Mouse (Mus musculus): ENCODE measurements around the gene Gm49369. TPM values are rescaled to one million over a fixed set of nuclear protein-coding genes. Genes with fewer than 3 reads are reported as not detected.
A peak's percentile ranks its signal among the peaks of the same experiment; 100 is the strongest.

The Gm49369 gene
- polyA plus RNA-seq, 1 experiment from 2014 or later, result 0.46 TPM

GRCm38 (mm10) chr7:142354661-142355233 lies 27.7 kb downstream of the Gm49369 start:
- no peaks in the 10 kb centered on the region for H3K9me3 ChIP-seq (ENCODE audit: control insufficient read depth, low read length)
- H3K36me3 ChIP-seq (ENCODE audit: control insufficient read depth, insufficient read depth, low read length), result no peaks in the 10 kb centered on the region
- WGBS, result 56% methylated on average over 8 of the region's 8 CpGs
- H3K4me3 ChIP-seq (ENCODE audit: low read depth, low read length), result no peak overlapping the region
- H3K27me3 ChIP-seq (replicated peaks; ENCODE audit: control insufficient read depth, insufficient read depth, low read length), result no peaks in the 10 kb centered on the region
- H3K9ac ChIP-seq (ENCODE audit: low read depth, low read length), result no peak overlapping the region
- H3K4me2 ChIP-seq (ENCODE audit: low read depth, low read length), result no peak overlapping the region
- ATAC-seq (ENCODE audit: low read depth) (no peak), DNase-seq (ENCODE audit: low spot score) (no peak)
- no peaks in the 10 kb centered on the region for H3K4me1 ChIP-seq (ENCODE audit: control insufficient read depth, insufficient read depth, low read length)
- no peak overlapping the region for H3K27ac ChIP-seq (replicated peaks; ENCODE audit: low read depth, low read length)

DNA sequence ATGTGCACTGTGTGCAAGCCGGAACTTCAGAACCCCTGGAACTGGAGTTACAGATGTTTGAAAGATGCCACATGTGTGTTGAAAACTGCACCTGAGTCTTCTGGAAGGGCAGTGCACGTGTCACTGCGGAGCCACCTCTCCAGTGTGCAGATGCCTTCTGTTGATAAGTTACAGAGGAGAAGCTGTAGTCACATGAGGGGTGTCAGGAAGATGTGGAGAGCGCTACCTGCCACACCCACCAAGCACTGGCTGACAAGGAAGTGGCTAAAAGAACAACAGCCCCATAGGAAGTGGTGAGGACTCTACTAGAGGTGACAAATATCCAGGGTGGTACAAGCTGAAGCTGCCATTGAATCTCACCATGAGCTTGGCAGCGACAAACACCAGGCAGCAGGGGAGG lies 28.6 kb downstream of the Gm49369 start:
- Histone ChIP-seq H3K4me3 (ENCODE audit: low read depth, low read length) (no peak overlapping the region), H3K9me3 (ENCODE audit: control insufficient read depth, low read length) (no peaks in the 10 kb centered on the region), H3K36me3 (ENCODE audit: control insufficient read depth, insufficient read depth, low read length) (no peaks in the 10 kb centered on the region), H3K27me3 (replicated peaks; ENCODE audit: control insufficient read depth, insufficient read depth, low read length) (no peaks in the 10 kb centered on the region), H3K9ac (ENCODE audit: low read depth, low read length) (no peak overlapping the region), H3K4me1 (ENCODE audit: control insufficient read depth, insufficient read depth, low read length) (peaks cover 5% of the 10 kb centered on the region; the same call in 1 of the 2 replicates), H3K4me2 (ENCODE audit: low read depth, low read length) (no peak overlapping the region), H3K27ac (replicated peaks; ENCODE audit: low read depth, low read length) (no peak overlapping the region)
- WGBS, result 63% methylated on average over 5 of the region's 5 CpGs
- ATAC-seq (ENCODE audit: low read depth) (no peak), DNase-seq (ENCODE audit: low spot score) (no peak)

GRCm38 (mm10) chr7:142351569-142351968 lies 30.9 kb downstream of the Gm49369 start:
- ATAC-seq (ENCODE audit: low read depth), result no peak
- WGBS, result 68% methylated on average over 5 of the region's 5 CpGs

GRCm38 (mm10) chr7:142349308-142349961 lies 33.0 kb downstream of the Gm49369 start:
- H3K4me1 ChIP-seq (ENCODE audit: control insufficient read depth, insufficient read depth, low read length), result peaks cover 5% of the 10 kb centered on the region; the same call in 1 of the 2 replicates
- H3K4me2 ChIP-seq (ENCODE audit: low read depth, low read length), result no peak overlapping the region
- H3K9ac ChIP-seq (ENCODE audit: low read depth, low read length), result 0 out of 2 replicates have a peak overlapping the region, but pooled peaks have one; percentile 21
- H3K27ac ChIP-seq (replicated peaks; ENCODE audit: low read depth, low read length), result peak overlapping the region; percentile 42
- H3K36me3 ChIP-seq (ENCODE audit: control insufficient read depth, insufficient read depth, low read length), result no peaks in the 10 kb centered on the region
- no peaks in the 10 kb centered on the region for H3K9me3 ChIP-seq (ENCODE audit: control insufficient read depth, low read length)
- 23% methylated on average over 9 of the region's 9 CpGs for WGBS
- no peaks in the 10 kb centered on the region for H3K27me3 ChIP-seq (replicated peaks; ENCODE audit: control insufficient read depth, insufficient read depth, low read length)
- peak; percentile 83 for ATAC-seq (ENCODE audit: low read depth)
- H3K4me3 ChIP-seq (ENCODE audit: low read depth, low read length), result no peak overlapping the region
- DNase-seq (ENCODE audit: low spot score), result peak; percentile 82

More at GRCm38 (mm10) chr7:142351569-142351968, 30.9 kb downstream of the Gm49369 start:
- Histone ChIP-seq H3K36me3 (ENCODE audit: control insufficient read depth, insufficient read depth, low read length) (no peaks in the 10 kb centered on the region), H3K4me2 (ENCODE audit: low read depth, low read length) (no peak overlapping the region), H3K4me3 (ENCODE audit: low read depth, low read length) (no peak overlapping the region), H3K9ac (ENCODE audit: low read depth, low read length) (no peak overlapping the region), H3K27ac (replicated peaks; ENCODE audit: low read depth, low read length) (peak overlapping the region; percentile 23; the same call in 1 of the 2 replicates), H3K4me1 (ENCODE audit: control insufficient read depth, insufficient read depth, low read length) (peaks cover 5% of the 10 kb centered on the region; the same call in 1 of the 2 replicates), H3K27me3 (replicated peaks; ENCODE audit: control insufficient read depth, insufficient read depth, low read length) (no peaks in the 10 kb centered on the region), H3K9me3 (ENCODE audit: control insufficient read depth, low read length) (no peaks in the 10 kb centered on the region)
- DNase-seq (ENCODE audit: low spot score), result no peak

- Histone ChIP-seq H3K27me3 (replicated peaks; ENCODE audit: control insufficient read depth, insufficient read depth, low read length) (no peaks in the 10 kb centered on the region), H3K4me2 (ENCODE audit: low read depth, low read length) (no peak overlapping the region), H3K4me3 (ENCODE audit: low read depth, low read length) (no peak overlapping the region), H3K9me3 (ENCODE audit: control insufficient read depth, low read length) (no peaks in the 10 kb centered on the region), H3K36me3 (ENCODE audit: control insufficient read depth, insufficient read depth, low read length) (no peaks in the 10 kb centered on the region), H3K9ac (ENCODE audit: low read depth, low read length) (no peak overlapping the region), H3K4me1 (ENCODE audit: control insufficient read depth, insufficient read depth, low read length) (peaks cover 5% of the 10 kb centered on the region; the same call in 1 of the 2 replicates), H3K27ac (replicated peaks; ENCODE audit: low read depth, low read length) (no peak overlapping the region)
- no peak for ATAC-seq (ENCODE audit: low read depth)
- DNase-seq (ENCODE audit: low spot score), result no peak
- WGBS, result 74% methylated on average over 4 of the region's 4 CpGs
These were observed 34.9 kb downstream of the Gm49369 start for GRCm38 (mm10) chr7:142347542-142347941.

GRCm38 (mm10) chr7:142342247-142342640 lies 40.2 kb downstream of the Gm49369 start:
- DNase-seq (ENCODE audit: low spot score) (no peak), ATAC-seq (ENCODE audit: low read depth) (no peak)
- WGBS, result 66% methylated on average over 3 of the region's 3 CpGs
- Histone ChIP-seq H3K4me1 (ENCODE audit: control insufficient read depth, insufficient read depth, low read length) (no peaks in the 10 kb centered on the region), H3K9ac (ENCODE audit: low read depth, low read length) (no peak overlapping the region), H3K4me3 (ENCODE audit: low read depth, low read length) (no peak overlapping the region), H3K4me2 (ENCODE audit: low read depth, low read length) (no peak overlapping the region), H3K27me3 (replicated peaks; ENCODE audit: control insufficient read depth, insufficient read depth, low read length) (no peaks in the 10 kb centered on the region), H3K27ac (replicated peaks; ENCODE audit: low read depth, low read length) (peak overlapping the region; percentile 18; the same call in 1 of the 2 replicates), H3K9me3 (ENCODE audit: control insufficient read depth, low read length) (no peaks in the 10 kb centered on the region), H3K36me3 (ENCODE audit: control insufficient read depth, insufficient read depth, low read length) (no peaks in the 10 kb centered on the region)

DNA sequence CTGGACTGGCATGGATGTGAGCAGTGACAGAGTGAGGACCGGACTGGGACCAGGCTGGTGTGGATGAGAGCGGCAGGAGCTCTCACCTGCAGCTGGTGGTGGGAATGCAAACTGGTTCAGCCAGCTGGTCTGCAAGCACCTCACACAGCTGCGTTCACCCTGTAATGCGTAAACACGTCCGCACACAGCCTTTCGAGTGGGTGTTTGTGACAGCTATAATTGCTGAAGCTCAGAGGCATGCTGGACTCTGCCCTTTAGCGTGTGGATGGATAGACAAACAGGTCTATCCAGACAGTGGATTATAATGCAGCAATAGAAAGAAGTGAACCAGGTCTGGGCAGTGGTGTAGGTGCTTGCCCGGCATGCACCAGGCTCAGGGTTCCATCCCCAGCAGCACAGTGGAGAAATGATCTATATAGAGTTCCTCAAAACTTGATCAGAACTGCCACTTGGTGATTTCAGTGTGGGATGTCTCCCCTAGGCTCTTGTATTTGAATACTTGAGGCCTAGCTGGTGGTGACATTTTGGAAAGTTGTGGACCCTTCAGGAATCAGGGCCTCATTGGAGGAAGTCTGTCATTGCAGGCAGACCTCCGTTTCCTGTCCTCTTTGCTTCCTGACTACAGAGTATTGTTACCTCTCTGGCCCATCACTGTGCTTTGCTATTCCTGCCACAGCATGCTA lies 40.8 kb downstream of the Gm49369 start:
- Histone ChIP-seq H3K36me3 (ENCODE audit: control insufficient read depth, insufficient read depth, low read length) (no peaks in the 10 kb centered on the region), H3K27ac (replicated peaks; ENCODE audit: low read depth, low read length) (0 out of 2 replicates have a peak overlapping the region, but pooled peaks have one; percentile 18), H3K9me3 (ENCODE audit: control insufficient read depth, low read length) (no peaks in the 10 kb centered on the region), H3K4me1 (ENCODE audit: control insufficient read depth, insufficient read depth, low read length) (no peaks in the 10 kb centered on the region), H3K9ac (ENCODE audit: low read depth, low read length) (no peak overlapping the region), H3K4me3 (ENCODE audit: low read depth, low read length) (no peak overlapping the region), H3K27me3 (replicated peaks; ENCODE audit: control insufficient read depth, insufficient read depth, low read length) (no peaks in the 10 kb centered on the region), H3K4me2 (ENCODE audit: low read depth, low read length) (no peak overlapping the region)
- WGBS, result 62% methylated on average over 10 of the region's 10 CpGs
- peak; percentile 63; the same call in 1 of the 2 replicates for ATAC-seq (ENCODE audit: low read depth)
- DNase-seq (ENCODE audit: low spot score), result peak; percentile 71

DNA sequence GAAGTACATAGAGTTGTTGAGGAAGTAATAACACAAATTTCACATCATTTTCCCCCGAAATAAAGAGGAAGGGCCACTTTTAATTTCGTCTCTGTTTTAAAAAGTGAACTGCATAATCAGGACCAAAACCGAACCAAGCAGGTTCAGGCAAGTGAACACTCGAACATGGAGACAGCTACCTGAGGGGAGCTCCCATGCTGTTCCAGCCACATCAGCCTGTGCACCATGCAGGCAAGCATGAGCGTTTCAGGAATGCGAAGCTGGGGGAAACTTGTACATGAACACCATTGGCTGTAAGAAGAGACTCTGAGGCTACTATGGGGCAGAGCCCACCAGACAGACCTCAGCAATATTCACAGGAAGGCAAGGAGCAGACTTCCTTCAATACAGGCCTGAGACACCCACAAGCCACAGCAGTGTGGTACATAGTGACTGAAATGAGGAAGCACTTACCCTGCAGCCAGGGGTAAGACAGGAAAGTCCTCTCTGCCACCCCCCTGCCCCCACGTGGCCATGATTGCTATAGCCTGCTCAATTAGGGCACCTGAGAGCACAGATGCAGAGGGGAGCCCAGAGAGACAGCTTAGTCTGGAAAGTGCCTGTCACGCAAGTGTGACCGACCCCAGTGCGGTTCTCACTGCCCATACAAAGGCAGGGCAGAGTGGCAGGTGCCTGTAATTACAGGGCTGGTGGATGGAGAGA lies 42.0 kb downstream of the Gm49369 start:
- H3K9ac ChIP-seq (ENCODE audit: low read depth, low read length), result no peak overlapping the region
- DNase-seq (ENCODE audit: low spot score), result peak; percentile 20
- H3K4me2 ChIP-seq (ENCODE audit: low read depth, low read length), result no peak overlapping the region
- H3K27ac ChIP-seq (replicated peaks; ENCODE audit: low read depth, low read length), result no peak overlapping the region
- H3K27me3 ChIP-seq (replicated peaks; ENCODE audit: control insufficient read depth, insufficient read depth, low read length), result no peaks in the 10 kb centered on the region
- 48% methylated on average over 10 of the region's 10 CpGs for WGBS
- no peaks in the 10 kb centered on the region for H3K9me3 ChIP-seq (ENCODE audit: control insufficient read depth, low read length)
- H3K36me3 ChIP-seq (ENCODE audit: control insufficient read depth, insufficient read depth, low read length), result no peaks in the 10 kb centered on the region
- no peaks in the 10 kb centered on the region for H3K4me1 ChIP-seq (ENCODE audit: control insufficient read depth, insufficient read depth, low read length)
- no peak overlapping the region for H3K4me3 ChIP-seq (ENCODE audit: low read depth, low read length)
- ATAC-seq (ENCODE audit: low read depth), result peak; percentile 47; the same call in 1 of the 2 replicates

All from embryonic facial prominence, embryonic 14.5 days (tissue).